Mouse (Mus musculus): ENCODE measurements around the gene Pou2af1. TPM values are rescaled to one million over a fixed set of nuclear protein-coding genes. Genes with fewer than 3 reads are reported as not detected.
A peak's percentile ranks its signal among the peaks of the same experiment; 100 is the strongest.

Gene Pou2af1
- polyA plus RNA-seq, 1 experiment from 2014 or later: 0.07 TPM

- H3K4me2 ChIP-seq (replicated peaks): peak overlapping the region; percentile 87
- peak overlapping the region; percentile 74 for H3K27ac ChIP-seq (replicated peaks)
- peak overlapping the region; percentile 52 for H3K9ac ChIP-seq
- H3K9me3 ChIP-seq (replicated peaks): no peaks in the 10 kb centered on the region
- 13% methylated on average over 13 of the region's 13 CpGs for WGBS
- H3K4me3 ChIP-seq (replicated peaks): peak overlapping the region; percentile 58
- peaks cover 15% of the 10 kb centered on the region for H3K4me1 ChIP-seq
- peaks cover 22% of the 10 kb centered on the region for H3K27me3 ChIP-seq
- 0 out of 2 replicates have a peak, but pooled peaks have one; percentile 7 for ATAC-seq (ENCODE audit: insufficient number of reproducible peaks, low FRiP score, low TSS enrichment, low read depth)
- no peaks in the 10 kb centered on the region for H3K36me3 ChIP-seq
Measured at GRCm38 (mm10) chr9:51277834-51278498, 64.5 kb downstream of the Pou2af1 start.

GRCm38 (mm10) chr9:51278500-51279381, 65.2 kb downstream of the Pou2af1 start, which contains the start of gene Colca2:
Colca2 (minus strand) TSS chr9:51278569.
- Histone ChIP-seq H3K9me3 (replicated peaks) (no peaks in the 10 kb centered on the region), H3K36me3 (no peaks in the 10 kb centered on the region), H3K27me3 (peaks cover 24% of the 10 kb centered on the region), H3K27ac (replicated peaks) (peak within 1 kb of the TSS; percentile 74), H3K4me1 (peaks cover 15% of the 10 kb centered on the region), H3K4me3 (replicated peaks) (peak within 1 kb of the TSS; percentile 58), H3K4me2 (replicated peaks) (peak within 1 kb of the TSS; percentile 87), H3K9ac (peak within 1 kb of the TSS; percentile 52)
- 0% methylated on average over 53 of the region's 53 CpGs for WGBS
- peak; percentile 93 for ATAC-seq (ENCODE audit: insufficient number of reproducible peaks, low FRiP score, low TSS enrichment, low read depth)

- H3K27ac ChIP-seq (replicated peaks): no peak overlapping the region
- no peak overlapping the region for H3K4me3 ChIP-seq (replicated peaks)
- no peaks in the 10 kb centered on the region for H3K36me3 ChIP-seq
- WGBS: 31% methylated on average over 2 of the region's 2 CpGs
- no peak overlapping the region for H3K4me2 ChIP-seq (replicated peaks)
- no peak overlapping the region for H3K9ac ChIP-seq
- H3K4me1 ChIP-seq: no peaks in the 10 kb centered on the region
- no peaks in the 10 kb centered on the region for H3K9me3 ChIP-seq (replicated peaks)
- H3K27me3 ChIP-seq: 0 out of 2 replicates have a peak, but pooled peaks cover 12% of the 10 kb centered on the region
- no peak for ATAC-seq (ENCODE audit: insufficient number of reproducible peaks, low FRiP score, low TSS enrichment, low read depth)
Measured at GRCm38 (mm10) chr9:51286079-51286478, 72.6 kb downstream of the Pou2af1 start.

Other genes starting within 250 kb of the Pou2af1 start
- 19.0 and 20.6 TPM in 2 replicates for gene Sik2, start 204.6 kb upstream of the Pou2af1 start, polyA plus RNA-seq (2015; fragmentation: Nextera tagmentation; extraction: Ambion mirVana)
- gene Btg4, start 152.8 kb upstream of the Pou2af1 start, polyA plus RNA-seq (2015; fragmentation: Nextera tagmentation; extraction: Ambion mirVana): 0.80 and 2.0 TPM in 2 replicates
- 6.2 and 6.7 TPM in 2 replicates for gene Layn, start 136.6 kb upstream of the Pou2af1 start, polyA plus RNA-seq (2015; fragmentation: Nextera tagmentation; extraction: Ambion mirVana)
- gene 4833427G06Rik, start 111.6 kb upstream of the Pou2af1 start, polyA plus RNA-seq (2015; fragmentation: Nextera tagmentation; extraction: Ambion mirVana): 3.9 and 12.7 TPM in 2 replicates
- gene Gm32742, start 48.2 kb upstream of the Pou2af1 start, polyA plus RNA-seq (2015; fragmentation: Nextera tagmentation; extraction: Ambion mirVana): 0.17 and 0.27 TPM in 2 replicates
- gene Colca2, start 64.9 kb downstream of the Pou2af1 start, polyA plus RNA-seq (2015; fragmentation: Nextera tagmentation; extraction: Ambion mirVana): 4.1 and 4.8 TPM in 2 replicates
- 0.24 and 0.33 TPM in 2 replicates for gene 1810046K07Rik, start 115.2 kb downstream of the Pou2af1 start, polyA plus RNA-seq (2015; fragmentation: Nextera tagmentation; extraction: Ambion mirVana)

Measured in embryonic facial prominence, embryonic 15.5 days (tissue).